12 mouse cellular contexts compared by ENCODE assay signal in the genomic region with DNA sequence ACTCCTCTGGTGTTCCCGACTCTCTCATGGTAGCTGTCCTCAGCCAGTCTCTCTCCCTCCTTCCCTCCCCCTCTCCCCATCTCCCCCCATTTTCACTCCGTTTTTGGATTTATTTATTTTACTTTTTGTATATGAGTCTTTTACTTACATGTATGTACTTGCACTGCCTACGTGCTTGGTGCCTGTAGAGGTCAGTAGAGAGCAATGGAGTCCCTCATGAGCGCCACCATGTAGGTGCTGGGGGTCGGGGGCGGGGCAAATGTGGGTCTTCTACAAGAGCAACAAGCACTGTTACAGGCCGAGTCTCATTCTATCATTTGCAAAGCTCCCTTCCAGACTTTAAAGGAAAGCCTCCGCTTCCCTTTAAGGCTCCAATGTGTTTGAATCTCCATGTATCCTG.
DNase-seq lines count a peak whose midpoint lies in the region; ATAC-seq lines count a peak whose summit lies in the region.
"Had no signal": no experiment of that assay in that cellular context is flagged by ENCODE, and none has a peak within 500 bp of the region (broad histone marks: within the 10 kb centered on the region; RNA-seq: fewer than 3 reads in every experiment).

No protein-coding gene starts in this region.

- H3K27ac ChIP-seq in lung, embryonic 15.5 days, result no peak overlapping the region
- H3K27ac ChIP-seq: neural tube, embryonic 13.5 days had no signal

- H3K4me2 ChIP-seq in lung, embryonic 15.5 days, result no peak overlapping the region
- H3K4me2 ChIP-seq: neural tube, embryonic 13.5 days had no signal

- H3K27me3 ChIP-seq in lung, embryonic 15.5 days, result no peaks in the 10 kb centered on the region
- H3K27me3 ChIP-seq: neural tube, embryonic 13.5 days had no signal

- no peaks in the 10 kb centered on the region for H3K9me3 ChIP-seq in lung, embryonic 15.5 days
- H3K9me3 ChIP-seq: neural tube, embryonic 13.5 days had no signal

- DNase-seq in embryo, embryonic 11 days, result peak; percentile 40
- DNase-seq in embryo, embryonic 10.5 days (ENCODE audit: low spot score), result no peak
- DNase-seq in lung, postnatal 36 days, result no peak
- peak; percentile 74 for DNase-seq in R1 (ENCODE audit: low read depth, low spot score)
- no peak for DNase-seq in T-cell, adult 2 months (ENCODE audit: low spot score)
- no peak for DNase-seq in ovary, postnatal 36 days (ENCODE audit: low spot score)
- DNase-seq: adrenal gland, postnatal 25 days; gastrocnemius, postnatal 25 days had no signal

- H3K4me3 ChIP-seq in lung, embryonic 15.5 days, result no peak overlapping the region
- H3K4me3 ChIP-seq: neural tube, embryonic 13.5 days had no signal

- H3K36me3 ChIP-seq in lung, embryonic 15.5 days, result no peaks in the 10 kb centered on the region
- H3K36me3 ChIP-seq: neural tube, embryonic 13.5 days had no signal

- ATAC-seq in lung, embryonic 15.5 days (ENCODE audit: borderline replicate concordance, extremely low read depth, low FRiP score, low TSS enrichment), result peak; percentile 39; the same call in 1 of the 2 replicates
- ATAC-seq in megakaryocyte progenitor cell, adult 5-6 weeks (replicated peaks; ENCODE audit: poor library complexity), result peak; percentile 90
- ATAC-seq: hindbrain, embryonic 16.5 days had no signal

- H3K4me1 ChIP-seq in lung, embryonic 15.5 days, result no peaks in the 10 kb centered on the region
- H3K4me1 ChIP-seq: neural tube, embryonic 13.5 days had no signal

- WGBS in lung, embryonic 15.5 days, result 66% methylated on average over 8 of the region's 8 CpGs

- H3K9ac ChIP-seq in lung, embryonic 15.5 days, result no peak overlapping the region
- H3K9ac ChIP-seq: neural tube, embryonic 13.5 days had no signal

Comparison
In these comparisons a context has a peak if more than half of its experiments do, and no peak if none do; other contexts are left out.
1. DNase-seq: peak in embryo, embryonic 11 days (single experiment) and R1 (single experiment); none in embryo, embryonic 10.5 days (single experiment), lung, postnatal 36 days (single experiment), T-cell, adult 2 months (single experiment) and ovary, postnatal 36 days (single experiment).